Mouse (Mus musculus): Measurements from ENCODE around the gene Cad.

DNA sequence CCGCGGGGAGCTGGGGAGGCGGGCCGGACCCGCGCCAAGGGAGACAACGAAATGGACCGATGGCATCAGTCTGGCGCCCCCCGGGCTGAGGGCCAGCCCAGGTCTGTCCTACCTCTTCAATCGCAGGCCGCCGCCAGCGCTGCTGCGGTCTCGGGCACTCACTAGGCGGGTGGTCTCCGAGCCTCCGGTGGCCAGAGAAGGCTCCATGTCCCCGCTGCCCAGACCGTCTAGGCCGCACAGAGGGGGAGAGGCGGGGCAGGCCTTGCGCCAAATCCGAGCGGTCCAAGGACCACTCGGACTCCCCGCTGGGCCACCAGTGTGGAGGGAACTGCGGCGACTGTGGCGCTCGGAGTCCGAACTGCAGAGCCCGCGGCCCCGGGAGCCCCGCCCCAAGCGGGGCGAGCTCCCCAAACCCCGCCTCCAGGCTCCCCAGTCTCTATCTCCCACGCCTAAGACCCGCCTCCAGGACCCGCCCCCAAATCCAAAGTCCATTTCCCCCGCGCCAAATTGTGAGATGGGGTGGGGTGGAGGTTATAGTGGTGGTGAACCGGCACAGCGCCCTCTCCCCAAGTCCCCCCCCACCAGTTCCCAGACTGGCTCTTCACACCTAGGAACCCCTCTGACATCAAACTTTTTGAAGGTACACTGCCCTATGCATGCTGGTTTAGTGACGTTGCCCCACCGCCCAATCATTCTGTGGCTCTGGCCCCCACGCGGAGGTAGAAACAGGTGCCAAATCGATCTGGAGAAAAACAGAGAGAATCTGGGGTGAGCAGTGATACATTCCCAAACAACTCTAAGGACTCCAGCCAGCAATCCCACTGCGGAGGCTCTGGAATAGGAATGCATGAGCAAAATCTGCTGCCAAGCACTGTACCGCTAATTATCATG, 38.8 kb downstream of the Cad start:
- no peak for TF ChIP-seq CTCF (IDR thresholded peaks at IDR 0.05; ENCODE audit: insufficient read depth, low read length)
- no peak for TF ChIP-seq POLR2A (IDR thresholded peaks at IDR 0.05; ENCODE audit: borderline replicate concordance, extremely low read depth, low read depth, low read length)

Data from lung, adult 2 months (tissue).